Mouse (Mus musculus): ENCODE data around the gene Nmb.

Nmb gene

DNA sequence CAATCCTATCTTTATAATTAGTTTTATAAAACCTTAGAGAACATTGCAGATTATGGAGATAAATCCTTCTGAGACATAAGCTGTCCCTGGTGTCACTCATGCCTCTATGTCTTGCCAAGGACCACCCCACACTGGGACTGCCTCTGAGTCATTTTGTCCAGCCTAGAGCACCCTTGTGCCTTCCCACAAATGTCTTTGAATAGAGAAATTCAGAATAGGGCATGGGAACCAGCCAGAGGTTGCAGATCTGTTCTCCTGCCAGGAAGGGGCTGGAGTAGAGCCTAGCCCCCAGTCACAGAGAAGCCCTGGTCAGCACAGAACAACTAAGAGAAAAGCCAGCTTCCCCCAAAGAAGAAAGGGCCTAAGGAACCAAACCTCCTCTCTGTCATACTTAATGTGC is 49.6 kb downstream of the Nmb start:
- DNase-seq: no peak

GRCm38 (mm10) chr7:80853218-80853617 is 51.7 kb downstream of the Nmb start:
- peak; percentile 43 for DNase-seq

Measured in thymus, postnatal 4 days (tissue).